Mouse (Mus musculus) embryonic facial prominence, embryonic 13.5 days (tissue): Measurements from ENCODE around the gene Dgkg. TPM values are rescaled to one million over a fixed set of nuclear protein-coding genes. Genes with fewer than 3 reads are reported as not detected.

Experiments
- ATAC-seq: fragments of 200-750 bp; cut with Nextera tagmentation; 2 replicates; pipeline ENCODE4 v1.8.0; 2017; ENCODE audit warnings: low read depth; ENCODE audit not compliant: insufficient number of reproducible peaks, insufficient read depth, low FRiP score, low TSS enrichment
- H3K27ac ChIP-seq: fragments of 300-500 bp; sonication (generic); 2 replicates; pipeline ENCODE4 v1.5.1; 2015; ENCODE audit warnings: moderate library complexity, mild to moderate bottlenecking, inconsistent platforms
- H3K27me3 ChIP-seq: fragments of 300-500 bp; sonication (generic); 2 replicates; pipeline ENCODE4 v1.6.1; 2015; ENCODE audit warnings: mild to moderate bottlenecking, inconsistent platforms
- H3K36me3 ChIP-seq: fragments of 300-500 bp; sonication (generic); 2 replicates; pipeline ENCODE4 v1.6.1; 2015; ENCODE audit warnings: mild to moderate bottlenecking, inconsistent platforms
- H3K4me1 ChIP-seq: fragments of 300-500 bp; sonication (generic); 2 replicates; pipeline ENCODE4 v1.6.1; 2015; ENCODE audit warnings: inconsistent platforms
- H3K4me2 ChIP-seq: fragments of 300-500 bp; sonication (generic); 2 replicates; pipeline ENCODE4 v1.6.1; 2015; ENCODE audit warnings: moderate library complexity, mild to moderate bottlenecking, inconsistent platforms
- H3K4me3 ChIP-seq: fragments of 300-500 bp; sonication (generic); 2 replicates; pipeline ENCODE4 v1.5.1; 2015; ENCODE audit warnings: mild to moderate bottlenecking, inconsistent platforms
- H3K9ac ChIP-seq: fragments of 300-500 bp; sonication (generic); 2 replicates; pipeline ENCODE4 v1.6.1; 2015; ENCODE audit warnings: mild to moderate bottlenecking, inconsistent platforms
- H3K9me3 ChIP-seq: fragments of 300-500 bp; sonication (generic); 2 replicates; pipeline ENCODE4 v1.6.1; 2016; ENCODE audit warnings: inconsistent platforms
- WGBS: fragments of 180-500 bp; shearing (Covaris S2); methylation state at CpG from one replicate; pipeline ENCODE4 v1.1.7; 2015; ENCODE audit warnings: mixed read lengths; 5-methylcytosine and 5-hydroxymethylcytosine counted together
- polyA plus RNA-seq: library from polyadenylated mRNA; unstranded; fragments of >200 nt; fragmentation: Nextera tagmentation; extraction: Ambion mirVana; gene quantifications from 2 replicates; pipeline ENCODE4 v1.2.1, GENCODE M21; 2015

Gene Dgkg
- polyA plus RNA-seq, 1 experiment from 2014 or later, result 0.13 TPM

DNA sequence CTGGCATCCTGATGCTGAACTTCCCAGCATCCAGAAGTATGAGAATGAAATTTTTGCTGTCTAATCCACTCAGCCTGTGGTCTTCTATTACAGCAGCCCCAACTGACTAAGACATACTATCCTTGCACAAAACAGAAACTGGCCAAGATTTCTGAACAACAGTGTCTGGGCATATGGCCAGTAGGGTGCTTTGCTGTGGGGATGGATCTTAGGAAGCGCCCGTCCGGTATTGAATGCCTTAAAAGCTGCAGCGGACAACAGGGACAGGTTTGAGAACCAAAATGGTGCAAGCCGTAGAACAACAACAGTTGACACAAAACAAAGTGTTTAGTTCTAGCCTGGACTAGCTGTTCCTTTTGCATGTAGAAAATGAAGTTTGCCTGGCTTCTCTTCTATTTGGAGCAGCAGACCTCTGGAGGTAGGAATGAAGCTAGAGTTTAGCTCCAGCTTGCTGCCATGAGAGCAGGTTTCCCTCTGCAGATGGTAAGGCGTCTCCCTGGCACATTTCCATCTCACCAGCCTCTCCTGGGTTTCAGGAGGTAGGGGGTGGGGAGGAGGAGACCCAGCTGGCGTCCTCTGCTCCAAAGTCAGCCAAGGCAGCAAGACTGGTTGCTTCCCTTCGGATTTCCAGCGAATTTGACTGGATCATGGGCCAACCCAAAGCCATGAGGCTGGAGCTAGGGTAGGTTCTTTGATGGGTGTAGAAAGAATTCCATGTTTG lies 165.4 kb downstream of the Dgkg start:
- no peak overlapping the region for H3K4me2 ChIP-seq
- no peak overlapping the region for H3K27ac ChIP-seq
- H3K9ac ChIP-seq, result no peak overlapping the region
- H3K4me3 ChIP-seq, result no peak overlapping the region
- H3K36me3 ChIP-seq, result no peaks in the 10 kb centered on the region
- no peak for ATAC-seq
- 84% methylated on average over 9 of the region's 9 CpGs for WGBS
- no peaks in the 10 kb centered on the region for H3K9me3 ChIP-seq
- H3K4me1 ChIP-seq, result no peaks in the 10 kb centered on the region; the same call in 1 of the 2 replicates
- no peaks in the 10 kb centered on the region for H3K27me3 ChIP-seq

DNA sequence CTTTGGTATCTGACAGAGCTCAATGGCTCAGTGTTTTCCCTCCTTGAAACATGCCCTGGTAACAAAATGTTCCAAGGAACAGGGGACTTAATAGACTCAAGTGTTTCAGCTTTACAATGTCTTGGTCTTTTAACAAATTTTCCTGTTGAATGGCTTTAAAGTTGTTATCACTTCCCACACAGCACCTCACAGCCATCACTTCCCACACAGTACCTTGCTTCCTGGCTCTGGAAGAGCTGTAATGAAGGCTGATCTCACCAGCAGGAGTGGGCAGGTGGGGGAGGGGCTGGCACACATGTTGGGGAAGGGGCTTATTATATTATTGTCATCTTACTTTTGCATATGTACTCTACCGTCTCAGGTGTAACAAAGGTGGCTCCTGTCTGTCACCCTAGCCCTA lies 173.1 kb downstream of the Dgkg start:
- Histone ChIP-seq H3K27me3 (no peaks in the 10 kb centered on the region), H3K4me2 (no peak overlapping the region), H3K9ac (no peak overlapping the region), H3K36me3 (no peaks in the 10 kb centered on the region), H3K9me3 (no peaks in the 10 kb centered on the region), H3K4me1 (no peaks in the 10 kb centered on the region), H3K27ac (no peak overlapping the region), H3K4me3 (no peak overlapping the region)
- 79% methylated on average over 1 of the region's 1 CpGs for WGBS
- no peak for ATAC-seq

DNA sequence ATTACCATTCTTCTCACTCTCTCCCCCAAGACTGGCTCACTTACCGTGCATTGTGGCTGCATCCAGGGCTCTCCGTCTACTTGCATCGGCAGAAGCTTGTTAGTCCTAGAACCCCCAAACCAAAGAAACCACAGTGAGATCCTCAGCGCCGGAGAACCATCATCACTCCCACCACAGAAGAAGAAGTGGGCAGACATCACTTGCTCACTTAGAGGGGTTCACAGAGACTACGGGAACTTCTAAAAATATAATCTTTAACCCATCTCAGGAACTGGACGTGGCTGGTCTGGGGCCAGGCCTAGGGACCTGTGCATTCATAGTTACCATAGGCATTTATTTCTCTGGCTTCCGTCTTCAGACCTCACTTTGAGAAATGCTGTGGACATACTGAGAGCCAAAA lies 177.7 kb downstream of the Dgkg start:
- Histone ChIP-seq H3K4me1 (no peaks in the 10 kb centered on the region), H3K27ac (no peak overlapping the region), H3K9ac (no peak overlapping the region), H3K27me3 (no peaks in the 10 kb centered on the region), H3K4me3 (no peak overlapping the region), H3K9me3 (no peaks in the 10 kb centered on the region), H3K4me2 (no peak overlapping the region), H3K36me3 (no peaks in the 10 kb centered on the region)
- ATAC-seq, result no peak
- WGBS, result 89% methylated on average over 8 of the region's 8 CpGs

DNA sequence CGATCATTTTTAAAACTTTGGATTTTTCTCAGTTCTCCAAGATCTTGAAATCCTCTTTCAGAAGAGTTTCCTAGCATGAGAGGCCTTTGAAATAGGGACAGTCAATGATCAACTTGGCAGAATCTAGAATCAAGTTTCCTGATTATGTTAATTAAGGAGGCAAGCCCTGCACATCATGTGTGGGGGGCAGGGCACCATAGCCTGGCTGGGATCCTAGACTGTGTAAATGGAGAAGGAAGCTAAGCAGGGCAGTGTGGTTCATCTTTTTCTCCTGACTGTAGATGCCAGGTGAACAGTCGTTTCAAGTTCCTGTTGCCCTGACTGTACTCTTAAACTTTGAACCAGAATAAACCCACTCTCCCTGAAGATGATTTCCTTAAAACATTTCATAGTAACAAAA lies 185.3 kb downstream of the Dgkg start:
- Histone ChIP-seq H3K4me2 (no peak overlapping the region), H3K27me3 (no peaks in the 10 kb centered on the region), H3K27ac (no peak overlapping the region), H3K36me3 (no peaks in the 10 kb centered on the region), H3K4me1 (0 out of 2 replicates have a peak, but pooled peaks cover 3% of the 10 kb centered on the region), H3K9me3 (no peaks in the 10 kb centered on the region), H3K9ac (no peak overlapping the region), H3K4me3 (no peak overlapping the region)
- no peak for ATAC-seq
- WGBS, result 73% methylated on average over 2 of the region's 2 CpGs

DNA sequence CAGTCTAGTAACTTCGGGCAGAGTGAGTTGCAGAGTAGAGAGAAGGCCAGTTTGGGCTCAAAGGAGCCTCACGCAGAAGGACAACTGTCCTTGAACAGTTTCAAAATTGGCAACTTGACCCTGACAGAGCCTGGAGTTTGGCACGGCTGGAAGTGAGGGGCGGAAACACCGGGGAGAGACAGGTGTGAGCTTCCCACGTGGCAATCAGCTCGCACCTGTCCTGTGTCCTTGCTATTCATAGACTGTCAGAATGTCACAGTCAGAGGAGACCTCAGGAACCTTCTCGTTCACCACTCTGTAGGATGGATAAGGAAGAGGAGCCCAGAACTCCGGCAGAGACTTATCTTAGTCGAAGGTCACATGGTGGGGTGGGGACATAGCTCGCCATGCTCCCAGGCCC lies 187.6 kb downstream of the Dgkg start:
- H3K36me3 ChIP-seq, result no peaks in the 10 kb centered on the region
- no peaks in the 10 kb centered on the region for H3K27me3 ChIP-seq
- no peak overlapping the region for H3K27ac ChIP-seq
- H3K4me1 ChIP-seq, result peaks cover 10% of the 10 kb centered on the region
- 80% methylated on average over 11 of the region's 11 CpGs for WGBS
- no peak overlapping the region for H3K9ac ChIP-seq
- H3K4me3 ChIP-seq, result no peak overlapping the region
- ATAC-seq, result no peak
- no peaks in the 10 kb centered on the region for H3K9me3 ChIP-seq
- H3K4me2 ChIP-seq, result no peak overlapping the region

DNA sequence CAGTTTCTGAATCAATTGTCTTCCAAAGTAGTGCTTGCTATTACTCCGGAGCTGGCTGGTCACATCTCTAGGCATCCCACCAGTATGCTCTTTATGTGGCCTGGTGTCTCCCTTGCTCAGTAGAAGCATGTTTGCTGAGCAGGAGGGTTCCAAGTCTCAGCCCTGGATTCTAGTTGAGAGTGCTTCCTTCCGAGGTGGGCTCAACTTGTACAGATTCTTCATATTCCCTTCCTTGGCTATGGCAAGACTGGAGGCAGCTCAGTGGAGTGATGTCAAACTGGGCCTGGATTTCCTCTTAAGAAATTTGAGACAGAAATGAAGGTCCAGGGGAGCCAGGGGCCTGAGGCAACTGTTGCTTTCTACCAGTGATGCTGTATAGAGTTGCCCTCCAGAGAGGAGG lies 189.9 kb downstream of the Dgkg start:
- Histone ChIP-seq H3K36me3 (no peaks in the 10 kb centered on the region), H3K4me3 (no peak overlapping the region), H3K27me3 (no peaks in the 10 kb centered on the region), H3K4me2 (no peak overlapping the region), H3K9me3 (no peaks in the 10 kb centered on the region), H3K9ac (no peak overlapping the region), H3K4me1 (peaks cover 10% of the 10 kb centered on the region), H3K27ac (no peak overlapping the region)
- 86% methylated on average over 2 of the region's 2 CpGs for WGBS
- no peak for ATAC-seq

DNA sequence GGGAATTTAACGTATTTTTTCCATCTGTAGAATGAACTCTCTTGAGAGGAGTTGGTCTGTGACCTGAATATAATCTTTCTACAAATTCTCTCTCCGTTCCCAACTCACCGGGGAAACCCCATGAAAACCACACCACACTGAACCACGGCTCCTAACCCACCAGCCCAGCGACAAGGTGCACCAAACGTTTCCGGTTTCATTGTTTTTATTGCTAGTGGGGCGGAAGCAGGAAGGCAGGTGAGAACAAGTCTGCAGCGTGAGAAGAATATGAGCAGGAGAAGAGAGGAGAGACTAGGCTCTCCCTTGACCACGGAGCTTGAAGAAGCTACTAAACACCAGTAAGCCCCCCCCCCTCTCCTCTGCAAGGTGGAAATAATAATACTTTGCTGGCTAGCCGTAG lies 190.6 kb downstream of the Dgkg start:
- no peak overlapping the region for H3K4me3 ChIP-seq
- peaks cover 10% of the 10 kb centered on the region for H3K4me1 ChIP-seq
- H3K9ac ChIP-seq, result no peak overlapping the region
- no peaks in the 10 kb centered on the region for H3K36me3 ChIP-seq
- no peaks in the 10 kb centered on the region for H3K9me3 ChIP-seq
- H3K27ac ChIP-seq, result no peak overlapping the region
- 57% methylated on average over 11 of the region's 11 CpGs for WGBS
- no peaks in the 10 kb centered on the region for H3K27me3 ChIP-seq
- no peak for ATAC-seq
- no peak overlapping the region for H3K4me2 ChIP-seq

DNA sequence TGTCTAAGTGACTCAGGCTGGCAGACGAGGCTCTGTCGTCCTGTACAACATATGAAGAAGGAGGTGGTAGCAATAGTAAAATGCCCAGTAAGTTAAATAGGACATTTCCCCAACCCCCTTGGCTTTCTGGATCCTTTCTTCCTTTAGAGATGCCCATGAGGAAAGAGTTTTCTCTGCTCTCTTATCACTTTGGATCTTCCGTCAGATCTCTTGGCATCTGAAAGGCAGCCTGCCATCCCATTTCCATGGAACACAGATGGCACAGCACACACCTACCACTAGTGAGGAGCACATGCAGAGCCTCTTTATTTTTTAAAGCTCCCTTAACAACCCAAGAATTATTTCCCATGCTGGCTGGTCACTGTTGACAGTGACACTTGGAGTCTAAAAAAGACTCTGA lies 194.8 kb downstream of the Dgkg start:
- ATAC-seq, result no peak
- no peaks in the 10 kb centered on the region for H3K36me3 ChIP-seq
- no peaks in the 10 kb centered on the region for H3K9me3 ChIP-seq
- peaks cover 10% of the 10 kb centered on the region for H3K4me1 ChIP-seq
- H3K9ac ChIP-seq, result no peak overlapping the region
- no peak overlapping the region for H3K27ac ChIP-seq
- WGBS, result 70% methylated on average over 3 of the region's 3 CpGs
- no peak overlapping the region for H3K4me2 ChIP-seq
- H3K4me3 ChIP-seq, result no peak overlapping the region
- H3K27me3 ChIP-seq, result no peaks in the 10 kb centered on the region

DNA sequence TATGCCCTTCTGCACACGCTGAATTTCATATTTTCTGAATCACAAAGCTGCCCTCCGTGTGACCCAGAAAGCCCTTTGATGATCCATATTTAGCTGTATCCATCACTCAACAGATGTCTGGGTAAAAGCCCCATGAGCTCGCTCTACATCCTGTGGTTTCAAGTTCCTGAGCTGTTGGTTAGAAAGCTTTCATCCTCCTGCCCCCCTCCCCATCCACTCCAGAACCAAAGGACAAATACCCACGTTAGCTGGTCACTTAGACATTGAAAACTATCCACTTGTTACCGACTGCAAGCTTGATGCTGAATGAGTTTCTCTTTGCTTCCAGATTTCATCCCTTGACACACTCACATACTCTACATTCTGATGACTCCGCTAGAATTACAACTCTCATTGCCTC lies 195.3 kb downstream of the Dgkg start:
- no peak overlapping the region for H3K9ac ChIP-seq
- 52% methylated on average over 6 of the region's 6 CpGs for WGBS
- no peaks in the 10 kb centered on the region for H3K9me3 ChIP-seq
- no peak overlapping the region for H3K4me3 ChIP-seq
- H3K4me1 ChIP-seq, result peaks cover 7% of the 10 kb centered on the region
- H3K27ac ChIP-seq, result no peak overlapping the region
- H3K27me3 ChIP-seq, result no peaks in the 10 kb centered on the region
- no peak for ATAC-seq
- no peaks in the 10 kb centered on the region for H3K36me3 ChIP-seq
- H3K4me2 ChIP-seq, result no peak overlapping the region

DNA sequence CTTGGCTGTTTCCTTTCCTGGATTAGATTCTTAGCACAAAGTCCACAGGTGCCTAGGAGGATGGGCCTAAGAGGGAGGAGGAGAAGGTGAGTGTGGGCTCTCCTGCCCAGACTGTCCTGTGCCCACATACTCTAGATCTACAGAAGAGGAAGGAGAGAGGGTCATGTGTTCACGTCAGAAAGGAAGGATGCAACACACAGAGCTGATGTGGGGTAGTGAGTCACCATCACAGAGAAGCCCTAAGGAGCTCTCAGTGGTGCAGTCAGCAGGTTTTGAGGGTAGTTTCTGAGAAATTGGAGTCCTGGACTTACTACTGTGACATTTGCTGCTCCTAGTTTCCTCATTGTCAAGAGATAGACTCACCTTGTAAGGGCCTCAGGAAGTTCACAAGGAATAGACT lies 196.1 kb downstream of the Dgkg start:
- H3K4me2 ChIP-seq, result no peak overlapping the region
- H3K4me1 ChIP-seq, result peaks cover 2% of the 10 kb centered on the region; the same call in 1 of the 2 replicates
- H3K9ac ChIP-seq, result no peak overlapping the region
- H3K36me3 ChIP-seq, result no peaks in the 10 kb centered on the region
- no peaks in the 10 kb centered on the region for H3K9me3 ChIP-seq
- no peak overlapping the region for H3K27ac ChIP-seq
- H3K27me3 ChIP-seq, result no peaks in the 10 kb centered on the region
- ATAC-seq, result no peak
- H3K4me3 ChIP-seq, result no peak overlapping the region
- WGBS, result 76% methylated on average over 1 of the region's 1 CpGs

DNA sequence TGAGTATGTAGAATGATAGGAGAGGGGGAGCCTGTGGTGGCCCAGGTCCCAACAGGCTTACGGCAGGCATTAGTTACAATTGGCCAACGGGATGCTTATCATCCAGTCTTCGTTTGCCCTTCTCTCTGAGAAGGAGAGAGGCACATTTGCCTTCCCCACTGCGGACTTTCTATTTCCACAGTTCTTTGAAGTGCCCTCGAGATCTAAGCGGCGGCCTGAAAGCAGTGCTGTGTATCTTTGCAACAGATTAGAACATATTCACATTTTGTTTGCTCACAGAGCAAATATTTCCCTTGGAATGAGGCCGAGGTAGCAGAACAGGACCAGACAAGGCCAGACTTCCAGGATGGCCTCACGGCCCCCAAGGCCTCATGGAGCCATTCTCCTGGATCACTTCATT lies 204.9 kb downstream of the Dgkg start:
- no peak overlapping the region for H3K4me2 ChIP-seq
- 69% methylated on average over 9 of the region's 9 CpGs for WGBS
- no peaks in the 10 kb centered on the region for H3K9me3 ChIP-seq
- no peak overlapping the region for H3K4me3 ChIP-seq
- ATAC-seq, result no peak
- H3K4me1 ChIP-seq, result no peaks in the 10 kb centered on the region
- H3K36me3 ChIP-seq, result no peaks in the 10 kb centered on the region
- no peaks in the 10 kb centered on the region for H3K27me3 ChIP-seq
- no peak overlapping the region for H3K27ac ChIP-seq
- no peak overlapping the region for H3K9ac ChIP-seq

DNA sequence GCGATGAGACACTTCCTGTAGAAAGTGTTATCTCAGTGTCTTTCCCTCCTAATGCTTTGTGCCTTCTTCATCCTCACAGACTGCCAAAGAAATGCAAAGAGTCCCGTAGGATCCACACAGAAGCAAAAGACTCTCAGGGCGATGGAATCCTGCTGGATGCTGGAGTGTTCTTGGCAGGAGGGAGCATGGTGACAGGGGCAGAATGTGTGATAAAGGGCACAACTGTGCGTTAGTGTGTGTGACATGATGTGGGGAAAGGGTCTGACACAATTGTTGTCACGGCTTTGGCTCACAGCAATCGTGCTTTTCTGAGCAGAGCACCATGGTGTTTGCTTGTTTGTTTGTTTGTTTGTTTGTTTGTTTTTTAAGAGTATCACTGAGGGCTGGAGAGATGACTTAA lies 208.9 kb downstream of the Dgkg start:
- Histone ChIP-seq H3K4me3 (no peak overlapping the region), H3K27ac (no peak overlapping the region), H3K36me3 (no peaks in the 10 kb centered on the region), H3K4me2 (no peak overlapping the region), H3K9me3 (no peaks in the 10 kb centered on the region), H3K9ac (no peak overlapping the region), H3K27me3 (no peaks in the 10 kb centered on the region), H3K4me1 (peaks cover 10% of the 10 kb centered on the region)
- 81% methylated on average over 6 of the region's 6 CpGs for WGBS
- ATAC-seq, result no peak
